Mouse (Mus musculus): Measurements from ENCODE around the gene Zc3h13.
A peak's percentile ranks its signal among the peaks of the same experiment; 100 is the strongest.

Gene Zc3h13

DNA sequence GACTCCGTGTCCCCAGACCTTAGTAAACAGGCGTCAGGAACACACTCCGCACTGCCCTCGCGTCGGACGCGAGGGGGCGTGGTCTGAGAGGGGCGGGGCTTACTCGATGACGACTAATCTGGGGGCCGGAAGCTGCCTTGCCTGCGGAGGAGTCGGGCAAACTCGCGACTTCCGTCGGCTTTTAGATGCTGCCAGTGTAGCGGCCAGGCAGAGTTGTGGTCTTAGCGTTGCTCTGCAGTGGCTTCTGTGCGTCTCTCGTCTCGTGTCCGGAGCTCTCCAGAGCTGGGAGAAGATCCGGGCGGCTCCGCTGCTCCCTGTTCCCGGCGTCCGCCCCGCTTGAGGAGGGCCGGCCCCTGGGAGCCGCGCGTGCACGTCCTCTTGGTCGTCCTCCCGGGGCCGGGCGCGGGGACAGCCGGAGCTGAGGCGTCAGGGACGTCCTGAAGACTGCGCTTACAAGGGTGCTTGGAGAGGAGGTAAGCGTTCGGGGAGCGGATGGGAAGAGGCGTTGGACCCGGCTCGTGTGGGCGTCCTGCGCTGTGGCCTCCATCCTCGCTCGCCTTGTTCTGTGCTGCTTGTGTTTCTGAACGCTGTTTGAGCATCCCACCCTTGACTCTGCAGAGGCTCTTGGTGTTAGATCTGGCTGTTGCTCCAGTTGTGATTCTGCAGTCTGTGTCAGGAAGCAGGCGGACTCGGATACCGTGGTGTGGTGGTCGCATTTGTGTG lies at the start of gene Zc3h13:
Gene Zc3h13, plus strand, starts transcription at position 181 of the 723 bp plus-strand sequence.
- DNase-seq (ENCODE audit: low spot score): peak; percentile 97

GRCm38 (mm10) chr14:75235552-75235951 lies 48.6 kb upstream of the Zc3h13 start:
- DNase-seq (ENCODE audit: low spot score): no peak

GRCm38 (mm10) chr14:75235955-75236635 lies 48.1 kb upstream of the Zc3h13 start:
- no peak for DNase-seq (ENCODE audit: low spot score)

DNA sequence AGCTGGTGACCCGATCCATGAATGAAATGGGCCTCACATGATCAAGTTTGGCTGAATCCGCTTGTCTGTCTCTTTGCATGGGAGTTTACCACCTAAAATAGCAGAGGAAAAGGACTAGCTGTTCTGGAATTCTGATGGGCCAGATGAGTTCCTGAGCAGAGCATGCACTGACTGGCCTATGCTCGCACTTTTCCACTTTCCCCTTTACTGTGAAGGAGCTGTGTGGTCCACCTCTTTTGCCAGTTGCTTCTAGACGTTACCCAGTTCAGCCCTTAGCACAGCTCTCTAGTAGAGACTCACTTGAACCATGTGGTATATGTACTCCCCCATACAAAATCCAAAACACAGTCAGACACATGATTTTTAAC lies 47.6 kb upstream of the Zc3h13 start:
- DNase-seq (ENCODE audit: low spot score): no peak

GRCm38 (mm10) chr14:75237096-75237495 lies 47.1 kb upstream of the Zc3h13 start:
- DNase-seq (ENCODE audit: low spot score): no peak

DNA sequence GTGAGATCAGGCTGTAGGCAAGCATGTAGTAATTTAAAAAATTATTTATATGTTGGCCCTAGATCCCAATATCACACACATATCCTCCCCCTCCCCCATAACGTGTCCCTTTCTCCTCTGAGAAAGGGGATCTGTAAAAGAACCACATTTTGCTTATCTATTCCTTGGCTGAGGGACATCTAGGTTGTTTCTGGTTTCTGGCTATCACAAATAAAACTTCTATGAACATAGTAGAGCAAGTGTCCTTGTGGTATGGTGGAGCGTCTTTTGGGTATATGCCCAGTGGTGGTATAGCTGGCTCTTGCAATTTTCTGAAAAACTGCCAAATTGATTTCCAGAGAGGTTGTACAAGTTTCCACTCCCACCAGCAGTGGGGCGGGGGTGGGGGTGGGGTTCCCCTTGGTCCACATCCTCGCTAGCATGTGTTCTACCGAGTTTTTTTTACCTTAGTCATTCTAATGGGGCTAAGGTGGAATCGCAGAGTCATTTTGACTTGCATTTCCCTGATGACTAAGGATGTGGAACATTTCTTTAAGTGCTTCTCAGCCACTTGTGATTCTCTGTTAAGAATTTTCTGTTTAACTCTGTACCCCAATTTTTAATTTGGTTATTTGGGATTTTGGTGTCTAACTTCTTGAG lies 46.0 kb upstream of the Zc3h13 start:
- DNase-seq (ENCODE audit: low spot score): no peak

DNA sequence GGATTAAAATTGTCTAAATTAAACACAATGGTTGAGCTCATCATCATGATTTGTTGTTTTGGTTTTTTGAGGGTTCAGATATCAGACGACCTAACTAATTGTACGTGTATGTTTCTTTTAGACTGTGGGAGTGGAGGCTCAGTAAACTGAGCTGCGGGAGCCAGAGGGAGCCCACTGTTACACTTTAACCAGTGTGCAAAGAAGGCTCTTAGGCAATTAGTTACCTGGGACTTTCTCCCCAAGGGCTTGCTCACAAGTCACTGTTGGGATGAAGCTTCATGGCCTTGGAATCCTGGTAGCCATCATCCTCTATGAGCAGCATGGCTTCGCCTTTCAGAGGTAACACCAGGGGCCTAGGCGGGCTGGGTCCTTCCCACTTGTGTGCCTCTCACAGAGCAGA lies 42.1 kb upstream of the Zc3h13 start, which contains the start of gene Cpb2:
Gene Cpb2, plus strand, starts transcription at position 201 of the 400 bp plus-strand sequence.
- DNase-seq (ENCODE audit: low spot score): no peak

GRCm38 (mm10) chr14:75246024-75247000 lies 37.9 kb upstream of the Zc3h13 start:
- DNase-seq (ENCODE audit: low spot score): no peak

DNA sequence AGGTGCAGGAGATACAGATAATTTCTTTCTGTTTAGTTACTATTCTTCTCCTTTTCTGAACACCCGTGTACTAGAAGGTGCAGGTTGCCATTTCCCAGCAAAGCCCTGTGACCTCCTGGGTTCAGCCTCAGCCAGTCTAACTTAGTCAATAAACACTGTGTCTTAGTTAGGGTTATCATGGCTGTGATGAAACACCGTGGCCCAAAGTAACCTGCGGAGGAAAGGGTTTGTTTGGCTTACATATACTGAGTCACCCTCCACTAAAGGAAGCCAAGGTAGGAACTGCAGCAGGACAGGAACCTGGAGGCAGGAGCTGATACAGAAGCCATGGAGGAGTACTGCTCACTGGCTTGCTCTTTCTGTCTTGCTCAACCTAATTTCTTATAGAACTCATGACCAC lies 33.7 kb upstream of the Zc3h13 start:
- DNase-seq (ENCODE audit: low spot score): no peak

- DNase-seq (ENCODE audit: low spot score): no peak
Observed at GRCm38 (mm10) chr14:75256521-75256920, 27.7 kb upstream of the Zc3h13 start.

- no peak for DNase-seq (ENCODE audit: low spot score)
Observed at GRCm38 (mm10) chr14:75269531-75269930, 14.6 kb upstream of the Zc3h13 start.

GRCm38 (mm10) chr14:75279716-75280115 lies 4.5 kb upstream of the Zc3h13 start:
- no peak for DNase-seq (ENCODE audit: low spot score)

DNA sequence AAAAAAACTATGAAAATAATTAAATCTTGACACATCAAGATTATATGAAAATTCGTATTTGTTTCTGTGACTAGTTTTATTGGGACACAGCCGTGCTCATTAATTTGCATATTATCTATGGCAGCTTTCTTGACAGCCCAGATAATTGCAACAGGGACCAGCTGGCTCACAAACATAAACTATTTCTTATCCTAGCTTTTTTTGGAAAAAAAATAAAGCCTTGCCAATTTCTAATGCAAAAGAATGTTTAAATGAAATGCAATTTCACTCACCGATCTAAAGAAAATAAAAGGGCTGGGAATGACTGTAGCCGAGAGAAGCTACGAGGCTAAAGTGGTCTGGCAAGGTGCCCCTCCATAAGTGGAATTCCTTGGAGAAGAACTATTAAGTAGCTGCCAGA lies 3.8 kb upstream of the Zc3h13 start:
- no peak for DNase-seq (ENCODE audit: low spot score)

DNA sequence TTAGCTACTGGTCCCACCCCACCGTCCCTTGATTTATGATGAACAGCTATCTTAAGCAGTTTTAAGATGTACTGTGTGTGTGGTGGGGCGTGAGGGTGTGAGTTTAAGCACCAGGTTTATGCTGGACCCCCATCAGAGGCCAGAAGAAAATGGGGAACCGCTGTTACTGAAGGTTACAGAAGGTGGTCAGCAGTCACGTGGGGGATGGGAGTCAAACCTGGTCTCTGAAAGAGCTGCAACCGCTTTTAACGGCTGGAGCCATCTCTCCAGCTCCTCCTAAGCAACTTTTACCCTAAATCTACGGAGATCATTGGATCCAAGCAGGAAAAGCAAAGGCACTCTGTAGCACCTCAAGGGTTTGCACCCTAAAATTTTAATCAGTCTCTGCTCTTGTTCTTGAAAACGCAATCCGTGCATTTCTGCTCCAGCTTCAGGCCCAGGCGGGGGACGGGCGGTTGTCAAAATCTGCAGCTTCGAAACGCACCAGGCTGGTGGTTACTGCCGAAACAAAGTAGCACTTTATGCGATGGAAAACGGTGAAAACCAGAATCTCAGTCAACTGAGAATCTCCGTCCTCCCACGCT lies 472 bp upstream of the Zc3h13 start:
- no peak for DNase-seq (ENCODE audit: low spot score)

- no peak for DNase-seq (ENCODE audit: low spot score)
Observed at GRCm38 (mm10) chr14:75301081-75301480, 16.9 kb downstream of the Zc3h13 start.

DNA sequence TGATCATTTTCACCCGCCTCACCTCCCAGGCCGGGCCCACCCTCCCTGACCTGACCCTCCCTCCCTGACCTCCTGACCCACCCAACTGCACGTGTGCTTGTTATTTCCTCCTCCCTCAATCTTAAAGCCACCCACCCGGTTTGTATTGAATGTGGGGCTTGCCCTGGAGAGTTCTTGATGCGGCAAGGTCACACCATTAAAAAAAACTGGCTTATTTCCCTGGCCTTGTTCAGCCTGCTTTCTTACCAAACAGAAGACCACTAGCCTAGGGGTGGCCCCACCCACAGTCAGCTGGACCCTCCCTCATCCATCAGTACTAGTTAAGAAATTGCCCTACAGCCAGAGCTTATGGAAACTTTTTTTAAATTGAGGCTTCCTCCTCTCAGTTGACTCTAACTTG lies 19.6 kb downstream of the Zc3h13 start:
- DNase-seq (ENCODE audit: low spot score): no peak

GRCm38 (mm10) chr14:75307855-75308254 lies 23.7 kb downstream of the Zc3h13 start:
- DNase-seq (ENCODE audit: low spot score): no peak

- no peak for DNase-seq (ENCODE audit: low spot score)
Observed at GRCm38 (mm10) chr14:75309336-75309992, 25.3 kb downstream of the Zc3h13 start.

DNA sequence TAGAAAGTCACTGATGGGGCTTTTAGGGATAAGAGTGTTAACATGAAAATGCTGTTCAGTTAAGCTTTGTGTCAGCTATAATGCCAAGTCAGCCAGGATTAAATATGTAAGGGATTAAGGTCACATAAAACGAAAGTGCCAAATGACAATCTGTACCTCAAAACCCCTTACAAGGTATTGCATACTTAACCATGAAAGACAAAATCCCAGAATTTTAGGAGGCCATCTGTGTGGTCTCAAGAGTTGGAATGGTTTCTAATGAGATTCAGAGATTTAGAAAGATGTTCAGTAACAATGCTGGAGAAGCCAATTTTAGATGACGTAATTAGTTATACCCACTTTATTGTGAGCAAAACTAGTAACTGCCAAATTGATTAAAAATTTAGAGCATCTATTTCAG lies 30.3 kb downstream of the Zc3h13 start:
- DNase-seq (ENCODE audit: low spot score): no peak

- no peak for DNase-seq (ENCODE audit: low spot score)
Observed at GRCm38 (mm10) chr14:75318736-75319135, 34.6 kb downstream of the Zc3h13 start.

- DNase-seq (ENCODE audit: low spot score): no peak
Observed at GRCm38 (mm10) chr14:75320269-75320668, 36.1 kb downstream of the Zc3h13 start.
